Mouse (Mus musculus) limb, embryonic 15.5 days (tissue): Measurements from ENCODE around the gene Rpap3. TPM values are rescaled to one million over a fixed set of nuclear protein-coding genes. Genes with fewer than 3 reads are reported as not detected.
A peak's percentile ranks its signal among the peaks of the same experiment; 100 is the strongest.

ENCODE experiments used
- ATAC-seq: fragments of 200-750 bp; cut with Nextera tagmentation; 2 replicates; pipeline ENCODE4 v1.8.0; 2017; ENCODE audit warnings: low read depth, moderate TSS enrichment; ENCODE audit not compliant: insufficient number of reproducible peaks, low FRiP score, low TSS enrichment
- H3K27ac ChIP-seq: fragments of 300-500 bp; sonication (generic); 2 replicates; pipeline ENCODE4 v1.5.1; 2015; ENCODE audit warnings: moderate library complexity, mild to moderate bottlenecking, inconsistent platforms
- H3K27me3 ChIP-seq: fragments of 300-500 bp; sonication (generic); 2 replicates; pipeline ENCODE4 v1.6.1; 2015; ENCODE audit warnings: inconsistent platforms
- H3K36me3 ChIP-seq: fragments of 300-500 bp; sonication (generic); 2 replicates; pipeline ENCODE4 v1.6.1; 2015; ENCODE audit warnings: inconsistent platforms
- H3K4me1 ChIP-seq: fragments of 300-500 bp; sonication (generic); 2 replicates; pipeline ENCODE4 v1.6.1; 2015; ENCODE audit warnings: inconsistent platforms
- H3K4me2 ChIP-seq: fragments of 300-500 bp; sonication (generic); 2 replicates; pipeline ENCODE4 v1.6.1; 2015; ENCODE audit warnings: mild to moderate bottlenecking, inconsistent platforms
- H3K4me3 ChIP-seq: fragments of 300-500 bp; sonication (generic); 2 replicates; pipeline ENCODE4 v1.5.1; 2015; ENCODE audit warnings: mild to moderate bottlenecking, inconsistent platforms
- H3K9ac ChIP-seq: fragments of 300-500 bp; sonication (generic); 2 replicates; pipeline ENCODE4 v1.6.1; 2015; ENCODE audit warnings: inconsistent platforms
- H3K9me3 ChIP-seq: fragments of 300-500 bp; sonication (generic); 2 replicates; pipeline ENCODE4 v1.6.1; 2016; ENCODE audit warnings: inconsistent platforms
- WGBS: fragments of 180-500 bp; shearing (Covaris S2); methylation state at CpG from one replicate; pipeline ENCODE4 v1.1.7; 2015; 5-methylcytosine and 5-hydroxymethylcytosine counted together
- polyA plus RNA-seq: library from polyadenylated mRNA; unstranded; fragments of >200 nt; fragmentation: Nextera tagmentation; extraction: Ambion mirVana; gene quantifications from 2 replicates; pipeline ENCODE4 v1.2.1, GENCODE M21; 2015

The Rpap3 gene
- polyA plus RNA-seq, 1 experiment from 2014 or later: 20.8 TPM

DNA sequence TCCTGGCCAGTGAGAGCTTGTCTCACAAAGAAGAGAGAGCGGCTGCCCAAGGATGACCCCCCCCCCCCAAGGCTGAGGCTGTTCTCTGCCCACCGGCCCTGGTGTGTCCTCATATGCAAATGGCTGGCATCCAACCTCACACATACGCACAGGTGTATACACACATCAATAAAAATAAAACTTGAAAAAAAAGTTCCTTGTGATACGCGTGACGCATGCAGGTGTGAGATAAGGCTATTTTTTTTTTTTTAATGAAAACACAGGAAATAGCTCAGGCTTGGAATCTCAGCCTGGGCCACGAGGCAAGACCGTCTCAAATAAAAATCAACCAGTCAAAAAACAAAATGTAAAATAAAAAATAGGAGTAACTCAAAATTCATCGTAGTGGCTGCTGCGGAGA is 40.7 kb upstream of the Rpap3 start:
- 86% methylated on average over 10 of the region's 10 CpGs for WGBS
- Histone ChIP-seq H3K4me2 (no peak overlapping the region), H3K27ac (no peak overlapping the region), H3K9ac (no peak overlapping the region), H3K4me3 (no peak overlapping the region), H3K4me1 (peaks cover 29% of the 10 kb centered on the region), H3K27me3 (no peaks in the 10 kb centered on the region), H3K9me3 (no peaks in the 10 kb centered on the region), H3K36me3 (peaks cover 24% of the 10 kb centered on the region)
- ATAC-seq: no peak

DNA sequence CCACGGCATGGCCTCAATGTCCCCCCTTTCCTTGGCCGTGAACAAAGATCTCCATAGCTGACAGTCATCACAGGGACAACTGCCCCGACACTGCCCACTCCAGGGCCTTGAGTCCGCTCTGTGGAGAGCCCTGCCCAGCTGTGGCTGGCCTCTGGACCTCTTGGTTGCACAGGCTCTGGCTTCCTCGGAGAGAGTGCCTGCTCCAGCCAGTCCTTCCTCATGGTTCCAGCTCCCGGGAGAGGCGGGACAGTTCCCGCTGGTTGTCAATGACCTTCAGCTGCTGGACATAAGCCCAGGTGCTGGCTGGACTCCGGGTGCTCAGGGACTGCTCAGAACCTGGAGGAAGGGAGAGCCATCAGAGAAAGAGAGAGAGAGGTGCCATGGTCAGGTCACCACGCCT is 39.7 kb upstream of the Rpap3 start:
- peaks cover 24% of the 10 kb centered on the region for H3K36me3 ChIP-seq
- no peak overlapping the region for H3K4me2 ChIP-seq
- 73% methylated on average over 10 of the region's 10 CpGs for WGBS
- no peak overlapping the region for H3K9ac ChIP-seq
- ATAC-seq: no peak
- H3K27ac ChIP-seq: 0 out of 2 replicates have a peak overlapping the region, but pooled peaks have one; percentile 33
- H3K4me1 ChIP-seq: peaks cover 21% of the 10 kb centered on the region
- no peaks in the 10 kb centered on the region for H3K27me3 ChIP-seq
- no peak overlapping the region for H3K4me3 ChIP-seq
- no peaks in the 10 kb centered on the region for H3K9me3 ChIP-seq

DNA sequence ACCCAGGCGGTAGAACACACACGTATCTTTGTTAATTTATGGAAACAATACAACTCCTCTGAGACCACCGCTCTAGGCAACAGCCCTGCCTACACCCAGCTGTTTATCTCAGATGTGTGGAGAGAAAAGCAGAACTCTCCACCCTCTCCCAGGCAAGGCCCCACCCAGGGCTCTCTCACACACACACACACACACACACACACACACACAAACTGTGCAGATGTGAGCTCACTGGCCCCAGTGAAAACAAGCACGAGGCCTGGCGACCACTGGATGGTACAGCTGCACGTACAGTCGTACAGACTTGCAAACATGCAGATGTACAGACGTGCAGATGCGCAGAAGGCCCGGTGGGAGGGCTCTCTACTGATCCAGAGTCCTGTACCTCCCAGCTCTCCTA is 39.3 kb upstream of the Rpap3 start:
- Histone ChIP-seq H3K4me1 (peaks cover 17% of the 10 kb centered on the region), H3K27me3 (no peaks in the 10 kb centered on the region), H3K36me3 (peaks cover 22% of the 10 kb centered on the region), H3K9me3 (no peaks in the 10 kb centered on the region), H3K4me2 (no peak overlapping the region), H3K4me3 (no peak overlapping the region), H3K9ac (no peak overlapping the region), H3K27ac (0 out of 2 replicates have a peak overlapping the region, but pooled peaks have one; percentile 33)
- 48% methylated on average over 10 of the region's 10 CpGs for WGBS
- ATAC-seq: no peak

DNA sequence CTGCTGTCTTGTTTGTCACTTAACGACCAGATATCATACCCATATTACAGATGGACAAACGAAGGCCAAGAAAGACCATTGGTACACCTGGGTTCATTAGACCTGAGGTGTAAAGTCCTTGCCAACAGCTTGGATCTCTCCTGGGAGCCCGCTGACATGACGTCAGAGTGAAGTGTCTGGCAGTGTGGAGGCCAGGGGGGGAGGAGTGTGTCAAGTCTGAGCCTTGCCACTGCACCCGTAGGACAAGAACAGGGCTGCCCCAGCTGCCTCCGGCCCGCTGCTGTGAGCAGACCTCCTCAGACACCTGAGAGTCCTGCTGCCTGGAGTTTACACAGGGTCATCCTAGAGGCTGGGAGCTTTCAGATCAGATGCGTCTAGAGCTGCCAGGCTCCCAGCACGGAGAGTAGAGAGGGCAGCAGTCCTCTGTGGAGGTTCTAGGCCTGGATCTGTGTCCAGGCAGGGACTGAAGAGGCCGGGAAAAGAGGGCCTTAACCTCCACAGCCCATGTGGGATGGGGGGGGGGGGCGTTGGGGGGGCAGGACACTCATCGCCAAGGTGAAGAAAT is 38.4 kb upstream of the Rpap3 start:
- no peaks in the 10 kb centered on the region for H3K9me3 ChIP-seq
- H3K27ac ChIP-seq: no peak overlapping the region
- no peak for ATAC-seq
- H3K4me1 ChIP-seq: peaks cover 15% of the 10 kb centered on the region
- H3K4me3 ChIP-seq: no peak overlapping the region
- H3K4me2 ChIP-seq: no peak overlapping the region
- no peak overlapping the region for H3K9ac ChIP-seq
- peaks cover 13% of the 10 kb centered on the region for H3K36me3 ChIP-seq
- 61% methylated on average over 11 of the region's 12 CpGs for WGBS
- no peaks in the 10 kb centered on the region for H3K27me3 ChIP-seq

DNA sequence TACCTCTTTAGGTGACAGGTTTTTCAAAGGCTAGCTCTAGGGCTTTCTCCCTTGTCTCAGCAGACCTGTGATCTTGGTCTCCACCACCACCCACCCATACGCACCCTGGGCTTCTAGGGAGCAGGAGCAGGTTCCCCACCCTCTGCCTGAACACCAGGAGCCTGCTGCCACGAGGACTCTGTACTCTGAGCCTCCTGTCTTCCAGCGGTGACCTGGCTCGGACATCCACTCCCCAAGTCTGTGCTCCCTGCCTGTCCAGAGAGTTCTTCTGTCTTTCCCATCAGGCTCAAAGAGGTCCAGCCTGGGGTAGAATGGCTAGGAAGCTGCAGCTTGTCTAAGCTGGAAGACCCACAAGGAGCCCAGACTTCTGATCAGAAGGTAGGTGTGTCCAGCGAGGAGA is 37.6 kb upstream of the Rpap3 start:
- peak overlapping the region; percentile 22; the same call in 1 of the 2 replicates for H3K27ac ChIP-seq
- H3K9me3 ChIP-seq: no peaks in the 10 kb centered on the region
- no peak overlapping the region for H3K4me2 ChIP-seq
- H3K27me3 ChIP-seq: no peaks in the 10 kb centered on the region
- ATAC-seq: no peak
- H3K36me3 ChIP-seq: peaks cover 7% of the 10 kb centered on the region
- peaks cover 15% of the 10 kb centered on the region for H3K4me1 ChIP-seq
- WGBS: 85% methylated on average over 5 of the region's 5 CpGs
- H3K4me3 ChIP-seq: no peak overlapping the region
- no peak overlapping the region for H3K9ac ChIP-seq

DNA sequence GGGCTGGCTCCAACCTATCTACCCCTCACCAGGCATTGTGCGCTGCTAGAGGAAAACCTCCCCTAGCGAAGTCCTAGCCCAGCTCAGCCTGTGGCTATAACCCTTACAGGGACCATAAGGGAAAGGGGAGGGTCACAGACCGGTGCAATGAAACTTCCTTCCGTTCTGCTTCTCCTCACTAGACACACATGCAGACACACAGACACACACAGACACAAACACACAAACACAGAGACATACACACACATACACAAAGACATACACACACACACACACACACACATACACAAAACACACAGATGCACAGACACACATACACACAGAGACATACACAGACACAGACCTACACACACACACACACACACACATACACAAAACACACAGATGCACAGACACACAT is 37.0 kb upstream of the Rpap3 start:
- peaks cover 15% of the 10 kb centered on the region for H3K4me1 ChIP-seq
- no peak overlapping the region for H3K4me2 ChIP-seq
- no peaks in the 10 kb centered on the region for H3K27me3 ChIP-seq
- ATAC-seq: no peak
- no peak overlapping the region for H3K4me3 ChIP-seq
- no peak overlapping the region for H3K9ac ChIP-seq
- 64% methylated on average over 4 of the region's 4 CpGs for WGBS
- H3K36me3 ChIP-seq: peaks cover 4% of the 10 kb centered on the region; the same call in 1 of the 2 replicates
- no peak overlapping the region for H3K27ac ChIP-seq
- H3K9me3 ChIP-seq: no peaks in the 10 kb centered on the region

DNA sequence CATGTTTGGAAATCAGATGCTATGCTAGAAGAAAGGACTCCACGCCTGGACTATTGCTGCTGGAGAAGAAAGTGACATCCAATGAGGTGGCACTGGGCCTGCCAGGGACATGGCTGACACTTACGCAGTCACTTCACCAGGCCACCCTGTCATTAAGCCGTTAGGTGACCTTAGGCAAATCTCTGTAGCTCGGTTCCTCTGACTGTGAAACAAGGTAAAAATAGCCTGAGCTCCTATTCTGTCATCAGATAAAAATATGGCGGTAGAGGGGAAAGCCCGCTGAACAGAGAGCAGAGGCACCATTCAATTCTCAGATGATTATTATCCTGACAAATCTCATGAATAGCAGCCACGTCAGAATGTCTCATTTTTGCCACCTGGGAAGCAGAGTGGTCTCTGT is 36.4 kb upstream of the Rpap3 start:
- no peaks in the 10 kb centered on the region for H3K9me3 ChIP-seq
- no peak overlapping the region for H3K4me3 ChIP-seq
- H3K27me3 ChIP-seq: no peaks in the 10 kb centered on the region
- peaks cover 3% of the 10 kb centered on the region; the same call in 1 of the 2 replicates for H3K36me3 ChIP-seq
- no peak overlapping the region for H3K4me2 ChIP-seq
- no peak overlapping the region for H3K9ac ChIP-seq
- peaks cover 15% of the 10 kb centered on the region for H3K4me1 ChIP-seq
- H3K27ac ChIP-seq: no peak overlapping the region
- no peak for ATAC-seq
- WGBS: 52% methylated on average over 7 of the region's 7 CpGs

DNA sequence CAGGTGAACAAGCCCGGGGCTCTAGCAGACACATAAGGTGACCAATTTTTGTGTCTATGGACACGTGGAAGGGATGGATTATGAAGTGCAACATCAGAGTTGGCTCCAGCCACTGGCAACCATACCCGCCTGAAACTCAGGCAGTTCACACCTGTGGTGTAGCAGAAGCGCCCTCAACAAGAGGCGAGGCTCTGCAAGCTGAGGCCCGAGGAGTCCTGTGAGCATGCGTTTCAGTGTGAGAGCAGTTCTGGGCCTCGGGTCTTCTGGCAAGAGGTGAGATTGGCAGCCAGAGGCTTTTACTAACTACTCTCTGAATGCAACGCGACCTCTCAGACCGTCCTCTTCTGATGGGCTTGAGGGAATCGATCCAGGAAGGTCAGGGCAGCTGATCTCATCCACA is 36.0 kb upstream of the Rpap3 start:
- Histone ChIP-seq H3K4me2 (no peak overlapping the region), H3K4me3 (no peak overlapping the region), H3K4me1 (peaks cover 15% of the 10 kb centered on the region), H3K9me3 (no peaks in the 10 kb centered on the region), H3K36me3 (no peaks in the 10 kb centered on the region), H3K27me3 (no peaks in the 10 kb centered on the region), H3K9ac (no peak overlapping the region), H3K27ac (no peak overlapping the region)
- WGBS: 70% methylated on average over 12 of the region's 12 CpGs
- no peak for ATAC-seq

DNA sequence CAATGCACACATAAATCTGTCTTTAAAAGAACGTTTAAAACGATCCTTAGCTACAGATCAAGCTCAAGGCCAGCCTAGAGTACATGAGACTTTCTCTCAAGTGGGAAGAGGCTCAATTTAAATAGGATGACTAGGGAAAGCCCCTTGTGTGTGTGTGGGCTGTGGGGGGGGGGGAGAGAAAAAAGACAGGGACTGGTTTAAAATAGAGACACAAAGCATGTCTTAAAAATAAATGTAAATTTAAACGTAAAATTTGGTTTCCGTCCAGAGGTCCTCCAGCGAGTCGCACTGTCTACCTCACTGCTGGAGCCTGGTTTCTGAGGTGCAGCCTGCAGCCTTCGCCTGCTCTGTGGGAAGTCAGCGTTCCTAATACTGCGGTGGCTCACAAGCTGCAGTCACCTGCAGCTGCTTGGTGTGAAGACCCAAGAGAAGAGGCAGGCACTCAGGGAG is 34.7 kb upstream of the Rpap3 start:
- no peak for ATAC-seq
- H3K27ac ChIP-seq: no peak overlapping the region

DNA sequence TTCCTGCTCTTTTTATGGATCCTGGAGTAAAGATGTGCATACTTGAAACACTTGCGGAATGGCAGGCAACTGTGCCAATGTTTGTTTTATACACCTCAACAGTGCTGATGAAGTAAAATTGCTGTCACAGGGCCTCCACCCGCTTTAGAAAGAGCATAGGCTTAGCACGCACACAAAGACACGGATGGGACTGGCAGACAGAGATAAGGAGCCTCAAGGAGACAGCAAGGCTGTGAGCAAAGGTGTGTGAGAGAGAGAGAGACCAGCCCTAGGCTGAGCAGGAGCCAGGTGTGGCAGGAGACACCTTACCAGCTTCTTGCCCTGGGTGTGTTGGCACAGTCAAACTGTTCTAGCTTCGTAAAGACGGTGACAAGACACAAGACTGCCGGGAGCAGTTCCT is 33.3 kb upstream of the Rpap3 start:
- no peaks in the 10 kb centered on the region for H3K4me1 ChIP-seq
- H3K27ac ChIP-seq: no peak overlapping the region
- no peak overlapping the region for H3K4me2 ChIP-seq
- no peak overlapping the region for H3K4me3 ChIP-seq
- H3K27me3 ChIP-seq: no peaks in the 10 kb centered on the region
- WGBS: 82% methylated on average over 7 of the region's 7 CpGs
- no peak for ATAC-seq
- H3K9me3 ChIP-seq: no peaks in the 10 kb centered on the region
- H3K9ac ChIP-seq: no peak overlapping the region
- H3K36me3 ChIP-seq: no peaks in the 10 kb centered on the region

More for the DNA sequence above, 34.7 kb upstream of the Rpap3 start:
- H3K4me3 ChIP-seq: no peak overlapping the region
- peaks cover 11% of the 10 kb centered on the region for H3K4me1 ChIP-seq
- H3K9ac ChIP-seq: no peak overlapping the region
- no peaks in the 10 kb centered on the region for H3K27me3 ChIP-seq
- H3K9me3 ChIP-seq: no peaks in the 10 kb centered on the region
- H3K36me3 ChIP-seq: no peaks in the 10 kb centered on the region
- 74% methylated on average over 9 of the region's 9 CpGs for WGBS
- H3K4me2 ChIP-seq: no peak overlapping the region

DNA sequence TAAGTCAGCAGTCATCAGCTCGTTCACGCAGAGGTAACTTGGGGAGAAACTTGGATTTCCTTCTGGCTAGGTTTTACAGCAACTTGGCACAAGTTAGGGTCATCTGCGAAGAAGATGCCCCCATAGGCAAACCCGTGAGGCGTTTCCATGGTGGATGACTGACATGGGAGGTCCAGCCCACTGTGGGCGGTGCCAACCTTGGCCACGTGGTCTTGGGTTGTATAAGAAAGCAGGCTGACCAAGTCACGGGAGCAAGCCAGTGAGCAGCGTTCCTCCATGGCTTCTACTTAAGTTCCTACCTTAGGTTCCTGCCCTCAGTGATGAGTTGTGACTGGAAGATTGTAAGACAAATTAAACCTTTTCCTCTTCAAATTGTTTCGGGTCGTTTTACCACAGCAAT is 26.4 kb upstream of the Rpap3 start:
- Histone ChIP-seq H3K9me3 (no peaks in the 10 kb centered on the region), H3K27ac (peak overlapping the region; percentile 27; the same call in 1 of the 2 replicates), H3K4me2 (no peak overlapping the region), H3K9ac (no peak overlapping the region), H3K27me3 (no peaks in the 10 kb centered on the region), H3K4me3 (no peak overlapping the region), H3K36me3 (no peaks in the 10 kb centered on the region), H3K4me1 (peaks cover 3% of the 10 kb centered on the region)
- no peak for ATAC-seq
- whole genome bisulfite sequencing: 87% methylated on average over 11 of the region's 11 CpGs

DNA sequence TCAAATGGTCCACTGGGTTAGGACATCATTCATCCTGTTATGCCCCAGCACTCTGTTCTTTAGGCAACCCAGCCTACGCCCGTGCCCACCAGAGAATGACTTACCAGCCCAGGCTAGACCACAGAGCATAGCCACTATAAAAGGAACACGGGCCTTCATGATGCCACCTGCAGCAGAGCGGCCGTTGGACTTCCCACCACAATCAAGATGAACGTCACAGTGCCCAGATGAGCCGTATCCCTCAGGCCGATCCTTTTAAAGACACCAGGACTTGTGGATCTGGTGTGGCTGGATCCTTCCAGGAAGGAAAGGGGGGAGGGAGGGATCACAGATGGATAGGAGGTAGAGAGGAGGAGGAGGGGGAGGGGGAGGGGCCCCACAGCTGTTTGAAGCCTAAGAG is 25.5 kb upstream of the Rpap3 start, which contains the start of gene Endou:
Gene Endou (minus strand): TSS at position 229 of the 400 bp plus-strand sequence.
- peak within 1 kb of the TSS; percentile 27; the same call in 1 of the 2 replicates for H3K27ac ChIP-seq
- H3K4me3 ChIP-seq: peak within 1 kb of the TSS; percentile 8
- H3K4me1 ChIP-seq: peaks cover 6% of the 10 kb centered on the region
- H3K27me3 ChIP-seq: no peaks in the 10 kb centered on the region
- no peak within 1 kb of the TSS for H3K9ac ChIP-seq
- H3K4me2 ChIP-seq: no peak within 1 kb of the TSS
- ATAC-seq: no peak
- no peaks in the 10 kb centered on the region for H3K9me3 ChIP-seq
- WGBS: 84% methylated on average over 8 of the region's 8 CpGs
- no peaks in the 10 kb centered on the region for H3K36me3 ChIP-seq
